Mouse (Mus musculus): ENCODE data around the gene Prune2. TPM values are rescaled to one million over a fixed set of nuclear protein-coding genes. Genes with fewer than 3 reads are reported as not detected.

Prune2 gene
- polyA plus RNA-seq, 1 experiment from 2014 or later = 1.5 TPM

DNA sequence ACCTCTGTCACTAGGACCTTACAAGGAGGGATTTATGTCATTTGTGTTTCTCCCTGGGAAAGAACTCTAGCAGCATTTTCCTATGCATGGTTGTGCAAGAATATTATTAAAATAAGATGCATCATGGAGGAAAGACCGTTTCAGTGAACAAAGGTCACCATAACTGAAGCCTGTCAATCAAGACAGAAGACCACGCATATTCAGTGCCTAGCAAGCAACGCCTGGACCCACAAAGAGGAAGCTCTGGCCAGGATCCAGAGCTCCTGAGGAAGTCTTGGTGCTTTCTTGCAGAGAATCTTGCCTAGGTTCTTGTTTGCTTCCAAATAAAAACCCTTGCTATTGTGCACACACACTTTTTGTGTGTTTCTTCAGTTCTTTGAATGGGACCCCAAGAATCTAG is 296.9 kb downstream of the Prune2 start:
- no peak overlapping the region for H3K4me2 ChIP-seq (replicated peaks)
- H3K36me3 ChIP-seq = no peaks in the 10 kb centered on the region
- peaks cover 6% of the 10 kb centered on the region for H3K4me1 ChIP-seq
- ATAC-seq (ENCODE audit: low FRiP score, low read depth) = no peak
- H3K4me3 ChIP-seq = no peak overlapping the region
- WGBS = 66% methylated on average over 3 of the region's 3 CpGs
- no peak overlapping the region for H3K27ac ChIP-seq
- H3K27me3 ChIP-seq = no peaks in the 10 kb centered on the region
- H3K9me3 ChIP-seq = no peaks in the 10 kb centered on the region
- no peak overlapping the region for H3K9ac ChIP-seq

DNA sequence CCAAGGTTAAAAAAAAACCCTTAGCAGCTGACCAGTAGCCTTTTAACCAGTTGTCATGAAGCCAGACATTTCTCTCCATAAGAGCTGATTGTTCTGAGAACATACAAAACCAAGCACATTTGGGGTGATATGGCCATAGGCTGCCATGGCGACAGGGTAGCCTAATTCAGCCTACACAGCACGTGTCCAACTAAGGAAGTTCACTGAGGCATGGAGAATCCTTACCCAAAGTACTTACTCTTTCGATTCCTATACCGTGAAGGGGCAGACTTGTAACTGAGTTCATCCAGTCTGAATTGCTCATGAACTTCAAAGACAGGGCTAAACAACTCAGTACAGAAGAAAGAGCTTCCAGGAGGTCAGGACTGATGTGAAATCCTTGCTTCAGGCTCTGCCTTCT is 299.6 kb downstream of the Prune2 start:
- WGBS = 86% methylated on average over 4 of the region's 4 CpGs
- no peak overlapping the region for H3K9ac ChIP-seq

GRCm38 (mm10) chr19:17256388-17256787 is 300.5 kb downstream of the Prune2 start:
- no peak overlapping the region for H3K4me3 ChIP-seq
- no peaks in the 10 kb centered on the region for H3K27me3 ChIP-seq
- H3K9me3 ChIP-seq = no peaks in the 10 kb centered on the region
- no peak overlapping the region for H3K4me2 ChIP-seq (replicated peaks)
- no peak for ATAC-seq (ENCODE audit: low FRiP score, low read depth)
- peaks cover 6% of the 10 kb centered on the region for H3K4me1 ChIP-seq
- no peaks in the 10 kb centered on the region for H3K36me3 ChIP-seq
- H3K9ac ChIP-seq = no peak overlapping the region
- H3K27ac ChIP-seq = no peak overlapping the region
- 66% methylated on average over 8 of the region's 8 CpGs for WGBS

More for the DNA sequence above, 299.6 kb downstream of the Prune2 start:
- no peak overlapping the region for H3K27ac ChIP-seq
- no peaks in the 10 kb centered on the region for H3K27me3 ChIP-seq
- no peaks in the 10 kb centered on the region for H3K36me3 ChIP-seq
- ATAC-seq (ENCODE audit: low FRiP score, low read depth) = no peak
- H3K4me3 ChIP-seq = no peak overlapping the region
- peaks cover 6% of the 10 kb centered on the region for H3K4me1 ChIP-seq
- H3K4me2 ChIP-seq (replicated peaks) = no peak overlapping the region
- H3K9me3 ChIP-seq = no peaks in the 10 kb centered on the region

DNA sequence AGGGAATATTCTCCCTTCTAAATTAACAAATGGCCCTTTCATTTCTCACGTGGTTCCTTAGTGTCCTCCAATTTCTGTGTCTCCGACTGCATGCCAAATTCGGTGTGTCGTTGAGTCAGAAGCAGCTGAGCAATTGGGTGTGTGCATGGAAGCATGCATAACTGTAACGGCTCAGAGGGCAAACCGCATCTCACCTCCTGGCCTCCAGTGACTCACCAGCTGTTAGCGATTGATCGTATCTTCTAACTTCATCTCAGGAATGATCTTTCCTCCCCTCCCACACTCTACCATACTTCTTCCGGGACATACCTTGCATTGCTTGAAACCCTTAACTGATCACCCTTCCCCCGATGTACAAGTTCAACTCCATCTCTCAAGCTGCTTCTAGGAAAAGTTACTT is 300.9 kb downstream of the Prune2 start:
- H3K4me1 ChIP-seq = peaks cover 6% of the 10 kb centered on the region

DNA sequence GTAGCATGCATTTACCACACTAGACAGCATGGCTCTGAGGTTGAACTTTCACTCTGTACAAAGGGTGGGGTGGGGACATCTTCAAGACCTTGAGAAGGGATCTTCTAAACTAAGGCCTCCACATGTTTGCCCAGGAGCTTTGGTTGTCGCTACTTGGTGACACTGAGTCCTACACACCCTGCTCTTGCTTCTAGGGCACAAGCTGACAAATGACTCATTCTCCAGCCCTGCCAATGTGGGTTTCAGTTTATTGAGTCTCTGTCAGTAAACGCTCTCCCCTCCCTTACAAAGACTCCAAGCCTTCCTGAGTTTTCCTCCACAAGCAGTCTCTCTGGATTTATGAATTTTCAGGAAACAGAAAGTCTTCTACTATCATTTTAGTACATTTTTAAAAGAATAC is 307.3 kb downstream of the Prune2 start:
- WGBS = 84% methylated on average over 2 of the region's 2 CpGs
- H3K27me3 ChIP-seq = no peaks in the 10 kb centered on the region
- H3K4me1 ChIP-seq = no peaks in the 10 kb centered on the region
- no peak overlapping the region for H3K4me3 ChIP-seq
- ATAC-seq (ENCODE audit: low FRiP score, low read depth) = no peak
- no peak overlapping the region for H3K27ac ChIP-seq
- H3K4me2 ChIP-seq (replicated peaks) = no peak overlapping the region
- H3K36me3 ChIP-seq = no peaks in the 10 kb centered on the region
- no peaks in the 10 kb centered on the region for H3K9me3 ChIP-seq
- no peak overlapping the region for H3K9ac ChIP-seq

More for the DNA sequence above, 300.9 kb downstream of the Prune2 start:
- Histone ChIP-seq H3K4me3 (no peak overlapping the region), H3K27me3 (no peaks in the 10 kb centered on the region), H3K9ac (no peak overlapping the region), H3K9me3 (no peaks in the 10 kb centered on the region), H3K36me3 (no peaks in the 10 kb centered on the region), H3K4me2 (replicated peaks) (no peak overlapping the region), H3K27ac (no peak overlapping the region)
- 85% methylated on average over 10 of the region's 10 CpGs for WGBS
- ATAC-seq (ENCODE audit: low FRiP score, low read depth) = no peak

DNA sequence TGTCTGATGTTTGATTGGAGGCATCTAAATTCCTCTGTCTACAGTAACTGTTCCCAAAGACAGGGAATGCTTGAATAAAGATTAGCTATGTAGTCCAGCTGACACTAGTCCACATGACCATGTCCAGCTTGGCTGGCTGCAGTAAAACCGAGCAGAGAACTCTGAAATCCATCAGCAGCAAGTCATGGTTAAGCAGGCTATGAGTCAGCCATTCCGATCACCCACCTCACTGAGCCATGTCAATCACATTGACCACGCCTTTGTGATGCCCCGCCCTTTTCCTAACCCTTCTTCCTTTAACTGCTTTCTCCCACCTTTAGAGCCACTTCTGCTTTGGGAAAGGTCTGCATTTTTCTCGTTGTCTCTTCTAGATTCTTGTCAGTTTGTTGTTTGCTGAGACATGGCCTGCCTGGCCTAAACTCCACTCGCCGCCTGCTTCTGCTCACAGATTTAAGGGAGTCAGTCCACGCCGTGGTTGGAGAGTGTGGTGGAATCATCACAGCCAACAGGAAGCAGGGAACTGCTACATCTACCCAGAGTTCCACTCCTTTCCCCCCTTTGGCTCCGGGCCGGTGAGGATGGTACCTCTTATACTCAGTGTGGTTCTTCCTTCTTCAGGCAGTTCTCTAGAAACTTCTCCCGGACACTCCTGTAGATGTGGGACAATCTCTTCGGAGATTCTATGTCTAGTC is 307.9 kb downstream of the Prune2 start:
- WGBS = 89% methylated on average over 13 of the region's 13 CpGs
- no peak overlapping the region for H3K27ac ChIP-seq
- H3K4me1 ChIP-seq = no peaks in the 10 kb centered on the region
- no peak overlapping the region for H3K4me3 ChIP-seq
- no peak for ATAC-seq (ENCODE audit: low FRiP score, low read depth)
- H3K9ac ChIP-seq = no peak overlapping the region
- no peak overlapping the region for H3K4me2 ChIP-seq (replicated peaks)
- H3K9me3 ChIP-seq = no peaks in the 10 kb centered on the region
- H3K36me3 ChIP-seq = no peaks in the 10 kb centered on the region
- no peaks in the 10 kb centered on the region for H3K27me3 ChIP-seq

GRCm38 (mm10) chr19:17264481-17265196 is 308.7 kb downstream of the Prune2 start:
- no peak overlapping the region for H3K4me3 ChIP-seq
- H3K9me3 ChIP-seq = no peaks in the 10 kb centered on the region
- H3K27me3 ChIP-seq = no peaks in the 10 kb centered on the region
- ATAC-seq (ENCODE audit: low FRiP score, low read depth) = no peak
- WGBS = 80% methylated on average over 9 of the region's 9 CpGs
- 0 out of 2 replicates have a peak, but pooled peaks cover 3% of the 10 kb centered on the region for H3K4me1 ChIP-seq
- H3K9ac ChIP-seq = no peak overlapping the region
- H3K27ac ChIP-seq = no peak overlapping the region
- no peak overlapping the region for H3K4me2 ChIP-seq (replicated peaks)
- H3K36me3 ChIP-seq = no peaks in the 10 kb centered on the region

- no peak overlapping the region for H3K27ac ChIP-seq
- no peak overlapping the region for H3K4me3 ChIP-seq
- no peaks in the 10 kb centered on the region for H3K27me3 ChIP-seq
- H3K9ac ChIP-seq = no peak overlapping the region
- peaks cover 19% of the 10 kb centered on the region for H3K4me1 ChIP-seq
- no peak for ATAC-seq (ENCODE audit: low FRiP score, low read depth)
- H3K36me3 ChIP-seq = no peaks in the 10 kb centered on the region
- 91% methylated on average over 4 of the region's 4 CpGs for WGBS
- H3K9me3 ChIP-seq = no peaks in the 10 kb centered on the region
- H3K4me2 ChIP-seq (replicated peaks) = no peak overlapping the region
These were observed 312.8 kb downstream of the Prune2 start for GRCm38 (mm10) chr19:17268669-17269068.

DNA sequence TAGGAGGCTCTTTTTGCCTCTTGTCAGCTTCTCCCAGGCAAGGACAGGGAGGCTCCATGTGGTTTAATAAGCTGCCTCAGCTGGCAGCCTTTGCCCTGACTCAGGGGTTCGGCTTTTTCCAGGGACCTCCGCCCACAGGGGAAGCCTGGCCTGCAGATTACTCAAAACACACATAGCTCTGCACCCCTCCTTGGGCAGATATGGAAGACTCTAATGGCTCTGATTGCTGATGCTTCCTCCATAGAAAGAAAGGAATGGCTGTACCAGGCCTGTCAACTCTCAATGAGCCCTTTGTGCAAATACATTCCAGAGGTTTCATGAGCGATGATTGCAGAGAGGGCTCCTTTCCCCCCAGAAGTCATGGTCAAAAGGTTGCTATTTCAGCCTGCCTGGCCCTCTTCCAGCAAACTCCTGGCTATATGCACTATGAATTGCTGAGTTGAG is 315.3 kb downstream of the Prune2 start:
- WGBS = 19% methylated on average over 3 of the region's 3 CpGs
- H3K4me1 ChIP-seq = peaks cover 19% of the 10 kb centered on the region
- ATAC-seq (ENCODE audit: low FRiP score, low read depth) = peak; percentile 72
- no peak overlapping the region for H3K9ac ChIP-seq
- H3K27ac ChIP-seq = peak overlapping the region; percentile 83
- no peaks in the 10 kb centered on the region for H3K36me3 ChIP-seq
- H3K27me3 ChIP-seq = no peaks in the 10 kb centered on the region
- H3K9me3 ChIP-seq = no peaks in the 10 kb centered on the region
- H3K4me2 ChIP-seq (replicated peaks) = no peak overlapping the region
- no peak overlapping the region for H3K4me3 ChIP-seq

DNA sequence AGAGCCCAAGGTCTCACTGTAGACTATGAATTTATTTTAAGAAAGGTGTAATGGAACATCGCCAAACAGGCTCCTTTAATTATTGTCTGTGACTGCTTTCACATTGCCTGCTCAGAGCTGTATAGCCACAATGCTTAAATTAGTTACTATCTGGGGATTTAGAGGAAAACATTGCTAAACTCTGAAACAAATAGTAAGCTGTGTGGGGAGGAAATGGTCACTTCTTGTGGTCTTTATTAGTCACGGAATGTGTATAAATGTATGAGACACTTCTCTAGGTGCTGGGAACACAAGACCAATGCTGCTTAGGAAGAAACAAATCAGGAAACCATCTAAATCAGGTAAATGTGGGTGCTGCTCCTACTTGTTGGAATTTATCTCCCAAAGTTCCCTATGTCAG is 317.1 kb downstream of the Prune2 start:
- 78% methylated on average over 2 of the region's 2 CpGs for WGBS
- ATAC-seq (ENCODE audit: low FRiP score, low read depth) = no peak
- Histone ChIP-seq H3K27me3 (no peaks in the 10 kb centered on the region), H3K4me2 (replicated peaks) (no peak overlapping the region), H3K4me3 (no peak overlapping the region), H3K9ac (no peak overlapping the region), H3K36me3 (no peaks in the 10 kb centered on the region), H3K27ac (no peak overlapping the region), H3K9me3 (no peaks in the 10 kb centered on the region), H3K4me1 (peaks cover 19% of the 10 kb centered on the region)
